In the genomic region with DNA sequence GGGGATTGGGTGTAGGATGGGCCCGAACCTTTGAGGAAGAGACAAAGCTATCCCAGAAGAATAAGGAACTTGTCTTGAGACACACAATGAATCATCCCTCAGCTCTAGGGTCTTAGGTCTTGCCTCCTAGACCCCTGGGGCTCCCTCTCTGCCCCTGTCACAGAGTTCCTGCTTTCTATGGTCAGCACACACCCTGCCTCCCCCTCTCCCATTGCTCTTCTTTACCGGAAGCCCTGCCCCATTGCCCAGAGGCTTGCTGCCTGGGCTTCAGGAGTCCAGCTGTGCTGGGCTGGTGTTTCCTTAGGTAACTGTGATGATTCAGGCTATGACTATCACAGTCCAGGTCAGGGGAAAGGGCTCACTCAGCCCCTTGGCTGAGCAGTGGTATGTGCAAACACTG, we compare ENCODE assay signal across 13 mouse cellular contexts.
"Had no signal": no experiment of that assay in that cellular context is flagged by ENCODE, and none has a peak within 500 bp of the region (broad histone marks: within the 10 kb centered on the region; RNA-seq: fewer than 3 reads in every experiment).

No protein-coding gene starts in this region.

- ATAC-seq: lung, postnatal 0 days; midbrain, embryonic 15.5 days had no signal

- H3K36me3 ChIP-seq: limb, embryonic 13.5 days; midbrain, embryonic 15.5 days; neural tube, embryonic 12.5 days had no signal

- H3K9me3 ChIP-seq: midbrain, embryonic 15.5 days; neural tube, embryonic 12.5 days had no signal

- H3K4me2 ChIP-seq: limb, embryonic 13.5 days; midbrain, embryonic 15.5 days; neural tube, embryonic 12.5 days had no signal

- H3K4me1 ChIP-seq: limb, embryonic 13.5 days; midbrain, embryonic 15.5 days; neural tube, embryonic 12.5 days had no signal

- H3K27me3 ChIP-seq: limb, embryonic 13.5 days; midbrain, embryonic 15.5 days; neural tube, embryonic 12.5 days had no signal

- DNase-seq: kidney, adult 8-10 months; kidney, postnatal 10 days; kidney, postnatal 4 days; left cerebral cortex, postnatal 4 days; lung, adult 18-20 months; lung, postnatal 36 days; retina, postnatal 1 day; thymus, postnatal 36 days had no signal

- H3K27ac ChIP-seq: layer of hippocampus, adult 2 months; limb, embryonic 13.5 days; midbrain, embryonic 15.5 days; neural tube, embryonic 12.5 days had no signal

- H3K9ac ChIP-seq: limb, embryonic 13.5 days; midbrain, embryonic 15.5 days; neural tube, embryonic 12.5 days had no signal

- H3K4me3 ChIP-seq: layer of hippocampus, adult 2 months; limb, embryonic 13.5 days; midbrain, embryonic 15.5 days; neural tube, embryonic 12.5 days had no signal
